Mouse (Mus musculus): ENCODE results near the gene Tmem117.

GRCm38 (mm10) chr15:95022251-95022650, 393.2 kb downstream of the Tmem117 start:
- TF ChIP-seq CTCF (IDR thresholded peaks at IDR 0.05; ENCODE audit: control insufficient read depth, insufficient read depth, insufficient replicate concordance, low read depth, low read length) (no peak), POLR2A (IDR thresholded peaks at IDR 0.05; ENCODE audit: control insufficient read depth, low read depth, low read length) (no peak)

Data from testis, adult 2 months (tissue).